Mouse (Mus musculus): ENCODE data around the gene Mad1l1.

DNA sequence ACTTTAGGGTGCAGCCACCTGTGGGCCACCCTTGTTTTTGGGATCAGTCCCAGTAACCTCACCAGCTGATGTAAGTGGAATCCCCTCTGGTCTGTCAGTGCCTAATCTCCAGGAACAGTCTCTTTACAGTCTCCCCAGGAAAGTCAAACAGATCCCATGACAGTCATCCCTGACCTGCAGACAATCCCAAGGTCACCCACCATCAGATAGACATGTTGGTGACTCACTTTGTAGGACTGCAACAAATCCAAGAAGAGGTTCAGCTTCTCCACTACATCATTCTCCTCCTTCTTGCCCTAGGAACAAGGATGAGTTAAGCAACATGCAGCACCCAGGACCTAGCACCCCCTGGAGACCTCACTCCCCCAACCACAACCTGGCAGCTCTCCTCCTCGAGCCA lies 24.7 kb upstream of the Mad1l1 start:
- TF ChIP-seq CTCF (conservative IDR thresholded peaks at IDR 0.05; ENCODE audit: insufficient read depth, insufficient read length, low read depth, low read length), result no peak
- no peak for TF ChIP-seq POLR2A (IDR thresholded peaks at IDR 0.05; ENCODE audit: low read depth, low read length)

Measured in kidney, adult 2 months (tissue).